Mouse (Mus musculus) kidney, adult 8-10 months (tissue): ENCODE results near the gene P2rx3.

Source experiments
- DNase-seq, 2 experiments: peaks; one replicate each; pipeline ENCODE4 v3.0.0; 2022

The P2rx3 gene

DNA sequence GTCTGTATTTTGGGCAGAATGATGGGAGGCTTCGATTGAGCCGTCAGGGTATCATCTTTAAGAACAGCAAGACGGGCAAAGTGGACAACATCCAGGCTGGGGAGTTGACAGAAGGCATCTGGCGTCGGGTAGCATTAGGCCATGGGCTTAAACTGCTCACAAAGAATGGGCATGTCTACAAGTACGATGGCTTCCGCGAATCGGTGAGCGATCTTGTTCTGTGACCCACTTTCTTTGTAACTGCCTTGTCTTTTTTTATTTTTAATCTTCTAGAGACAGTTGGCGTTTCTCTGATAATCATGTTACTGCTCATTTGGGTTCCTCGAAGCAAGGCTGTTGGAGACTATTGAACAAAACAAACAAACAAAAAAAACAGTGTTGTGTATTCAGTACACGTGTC, 1.1 kb upstream of the P2rx3 start:
- DNase-seq: no peak

- DNase-seq: no peak
Measured at GRCm38 (mm10) chr2:85036507-85037046, 685 bp downstream of the P2rx3 start.

DNA sequence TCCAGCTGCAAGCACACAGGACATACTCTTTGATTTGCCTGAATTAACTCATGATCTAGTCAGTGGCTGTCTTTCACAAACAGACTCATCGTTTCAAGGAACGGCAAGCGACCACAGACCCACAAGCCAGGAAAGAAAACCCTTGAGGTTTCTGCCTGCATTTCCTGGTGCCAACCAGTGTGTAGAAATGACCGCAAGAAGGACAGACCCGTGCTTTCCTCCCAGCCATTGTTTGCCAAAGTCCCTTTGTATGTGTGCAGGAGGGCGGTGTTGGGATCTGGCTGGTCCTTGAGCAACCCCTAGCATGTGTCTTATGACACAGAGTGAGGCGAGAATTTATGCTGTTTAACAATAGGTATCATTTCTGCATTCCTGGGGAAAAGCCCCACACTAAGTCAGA, 3.1 kb downstream of the P2rx3 start:
- DNase-seq: no peak

DNA sequence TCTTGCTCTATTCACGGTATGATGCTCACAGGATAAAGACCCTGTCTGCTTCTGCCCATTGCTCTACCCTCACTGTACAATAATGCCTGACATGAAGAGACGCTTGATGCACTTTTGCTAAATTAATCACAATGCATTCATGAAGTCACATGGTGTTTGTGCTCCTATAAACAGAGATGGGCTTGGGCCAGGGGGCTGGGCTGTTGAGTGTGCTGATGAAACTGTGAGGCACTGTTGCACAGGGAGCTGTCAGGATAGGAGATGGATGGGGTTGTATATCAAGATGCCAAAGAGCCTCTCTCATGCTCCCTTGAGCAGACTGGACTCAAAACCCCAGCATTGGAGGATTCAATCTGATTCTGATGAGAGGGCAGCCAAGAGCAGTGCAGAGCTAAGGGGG, 4.1 kb downstream of the P2rx3 start:
- DNase-seq: no peak

- no peak for DNase-seq
Measured at GRCm38 (mm10) chr2:85030989-85031388, 6.3 kb downstream of the P2rx3 start.

- DNase-seq: no peak
Measured at GRCm38 (mm10) chr2:85029897-85030296, 7.4 kb downstream of the P2rx3 start.

- DNase-seq: no peak
Measured at GRCm38 (mm10) chr2:85027281-85027680, 10.0 kb downstream of the P2rx3 start.

DNA sequence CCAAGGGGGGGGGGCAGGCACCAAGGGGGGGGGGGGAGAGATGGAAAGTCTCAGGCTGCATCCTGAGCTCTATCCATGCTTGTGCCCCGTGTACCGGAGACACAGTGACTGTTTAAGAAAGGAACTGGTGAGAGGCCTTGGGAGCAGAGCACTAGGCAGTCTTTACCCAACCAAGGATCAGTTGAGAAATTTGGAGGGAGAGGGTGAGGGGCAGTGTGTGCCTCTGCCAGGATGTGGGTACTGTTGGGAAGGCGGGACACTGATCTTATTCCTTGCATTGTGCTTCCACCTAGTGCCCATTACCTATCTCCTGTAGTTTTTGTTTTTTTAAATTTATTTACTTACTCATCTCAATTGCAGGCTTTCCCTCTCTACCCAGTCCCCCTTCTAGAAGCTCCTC, 11.1 kb downstream of the P2rx3 start:
- no peak for DNase-seq

DNA sequence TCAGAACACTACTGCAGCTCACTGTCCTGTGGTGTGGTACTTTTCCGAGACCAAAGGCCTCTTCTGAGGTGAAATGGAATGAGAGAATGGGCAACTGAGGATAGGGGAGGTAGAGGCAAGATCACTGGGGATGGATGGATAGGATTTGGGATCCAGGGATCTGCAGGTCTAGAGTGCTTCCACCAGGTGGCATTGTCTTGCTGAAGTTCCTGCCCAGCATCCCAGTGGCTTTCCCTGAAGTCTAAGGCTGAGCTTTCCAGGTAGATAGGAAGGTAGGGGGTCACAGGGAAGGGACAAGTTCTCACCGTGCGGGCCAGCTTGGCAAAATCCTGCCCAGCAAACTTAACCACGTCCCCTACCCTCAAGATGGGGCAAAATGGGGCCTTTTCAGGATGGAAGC, 15.2 kb downstream of the P2rx3 start:
- peak in 1 of 2 experiments; percentile 32 for DNase-seq

DNA sequence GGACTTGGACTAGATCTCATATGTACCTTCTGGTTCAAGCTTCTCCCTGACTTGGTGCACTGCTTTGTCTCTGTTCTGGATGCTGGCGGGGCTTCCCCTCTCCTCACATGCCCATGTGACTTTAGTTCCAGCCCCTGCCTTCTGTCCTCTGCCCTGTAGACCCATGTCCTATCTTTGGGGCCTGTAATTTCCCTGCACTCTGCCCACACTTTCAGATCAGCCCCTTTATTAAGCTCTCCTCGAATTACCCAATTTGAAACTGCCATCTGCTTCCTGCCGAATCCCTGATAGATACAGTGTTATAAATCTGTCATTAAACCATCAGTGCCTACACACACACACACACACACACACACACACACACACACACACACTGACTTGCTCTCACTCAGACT, 22.7 kb downstream of the P2rx3 start:
- no peak for DNase-seq

- no peak for DNase-seq
Measured at GRCm38 (mm10) chr2:85013826-85014587, 23.3 kb downstream of the P2rx3 start.

GRCm38 (mm10) chr2:85012679-85013078, 24.6 kb downstream of the P2rx3 start:
- DNase-seq: no peak

DNA sequence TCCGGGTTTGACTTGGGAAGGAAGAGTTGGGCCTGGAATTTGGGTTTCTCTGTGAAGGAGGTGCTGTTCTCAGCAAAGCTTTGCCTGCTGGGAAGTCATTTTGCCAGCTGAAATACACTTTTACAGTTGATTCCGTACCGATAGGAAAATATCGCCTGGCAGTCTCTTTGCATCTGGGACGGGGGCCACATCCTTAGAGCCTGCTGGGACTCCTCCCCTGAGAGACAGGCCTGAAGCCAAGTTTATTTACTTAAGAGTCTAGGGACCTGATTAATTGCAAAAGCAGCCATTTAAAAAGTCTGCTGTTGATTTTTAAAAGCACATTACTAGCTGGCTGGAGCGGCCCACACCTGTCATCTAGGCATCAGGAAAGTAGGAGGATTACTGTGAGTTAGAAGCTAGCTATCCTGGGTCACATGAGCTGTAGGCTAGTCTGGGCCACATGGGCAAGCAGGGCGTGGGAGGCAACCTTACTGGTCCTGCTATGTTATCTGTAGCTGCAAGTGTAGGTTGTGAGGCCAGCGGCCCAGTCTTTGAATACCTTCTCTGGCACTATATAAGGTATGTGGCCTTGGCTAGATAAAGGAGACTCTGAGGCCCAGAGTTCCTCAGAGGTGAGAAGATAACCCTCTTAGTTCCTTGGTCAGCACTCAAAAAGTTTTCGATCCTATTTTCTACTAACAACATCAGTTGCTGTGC, 25.2 kb downstream of the P2rx3 start:
- DNase-seq: no peak

- DNase-seq: no peak
Measured at GRCm38 (mm10) chr2:85009212-85009611, 28.1 kb downstream of the P2rx3 start.

- peak in 1 of 2 experiments; percentile 29 for DNase-seq
Measured at GRCm38 (mm10) chr2:85007729-85008128, 29.5 kb downstream of the P2rx3 start.

DNA sequence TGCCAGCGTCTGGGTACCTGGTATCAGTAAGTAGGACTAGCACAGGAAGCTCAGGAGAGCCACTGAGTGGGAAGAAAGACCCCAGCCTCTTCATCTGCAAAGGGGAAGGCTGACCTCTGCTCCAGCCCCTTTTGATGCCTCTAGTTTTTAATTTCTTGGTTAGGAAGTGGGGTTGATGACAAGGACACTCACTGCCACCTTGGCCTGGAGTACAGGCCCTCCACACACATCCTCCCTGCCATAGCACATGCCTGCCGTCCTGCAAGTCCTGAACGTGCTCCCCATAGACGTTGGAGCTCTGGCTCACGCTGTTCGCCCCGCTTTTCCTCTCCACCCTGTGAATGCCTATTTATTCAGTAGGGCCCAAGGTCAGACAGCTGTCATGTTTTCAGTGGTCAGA, 30.7 kb downstream of the P2rx3 start:
- DNase-seq: no peak

DNA sequence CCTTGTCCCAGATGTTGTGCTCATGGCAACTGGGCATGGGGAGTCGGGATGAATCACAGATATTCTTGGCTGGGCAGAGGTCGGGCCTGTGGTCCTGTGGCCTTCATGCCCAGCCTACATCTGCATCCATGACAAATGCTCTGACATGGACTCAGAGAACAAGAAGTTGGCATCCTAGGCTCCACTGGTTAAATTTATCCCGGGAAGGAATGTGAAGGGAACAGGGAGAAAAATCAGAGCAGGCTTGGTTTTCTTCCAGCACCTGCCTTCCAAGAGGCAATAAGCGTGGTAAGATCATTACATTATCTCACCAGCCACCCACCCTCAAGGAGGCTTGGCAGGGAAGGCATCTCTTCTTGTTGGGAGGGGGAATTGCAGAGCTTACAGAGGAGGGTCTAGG, 32.9 kb downstream of the P2rx3 start:
- no peak for DNase-seq

DNA sequence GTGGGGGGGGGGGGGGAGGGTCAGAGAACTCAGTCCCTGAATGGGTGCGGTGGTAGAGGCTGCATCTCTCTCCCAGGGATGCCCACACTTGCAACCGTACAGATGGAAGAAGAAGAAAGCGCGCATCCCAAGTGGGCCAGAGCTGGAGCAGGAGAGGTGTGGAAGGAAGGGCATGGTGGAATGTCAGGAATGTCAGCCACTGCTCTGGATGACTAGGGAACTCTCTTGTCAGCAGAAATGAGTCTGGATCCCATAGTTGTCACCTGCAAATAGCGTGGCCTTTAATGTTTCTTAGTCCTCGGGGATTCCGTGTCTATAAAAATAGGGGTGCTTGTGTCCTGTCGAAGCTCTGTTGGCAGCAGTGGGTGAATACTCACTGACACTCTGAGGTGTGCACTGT, 34.7 kb downstream of the P2rx3 start:
- no peak for DNase-seq

- peak; percentile 14 to 33 for DNase-seq
Measured at GRCm38 (mm10) chr2:85001497-85001896, 35.8 kb downstream of the P2rx3 start.

- DNase-seq: peak; percentile 7 to 18
Measured at GRCm38 (mm10) chr2:84999486-85000181, 37.6 kb downstream of the P2rx3 start.

DNA sequence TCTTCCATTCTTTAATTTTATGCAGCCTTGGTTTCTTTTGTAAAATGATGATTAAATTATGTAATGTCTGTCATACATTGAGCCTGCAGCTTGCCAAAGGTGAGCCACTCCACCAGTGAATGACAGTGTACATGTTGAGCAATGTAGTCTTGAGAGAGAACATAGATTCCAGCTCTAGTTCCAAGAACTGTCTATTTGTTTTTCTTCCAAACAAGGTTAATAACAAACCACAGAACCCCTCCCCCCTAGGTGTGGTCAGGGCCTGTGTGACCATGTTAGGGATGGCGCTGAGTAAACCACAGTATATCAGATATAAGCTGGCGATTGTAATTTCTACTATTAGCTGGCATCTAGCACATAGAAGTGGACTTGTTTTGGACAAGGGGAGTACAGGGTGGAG, 40.9 kb downstream of the P2rx3 start:
- DNase-seq: no peak

DNA sequence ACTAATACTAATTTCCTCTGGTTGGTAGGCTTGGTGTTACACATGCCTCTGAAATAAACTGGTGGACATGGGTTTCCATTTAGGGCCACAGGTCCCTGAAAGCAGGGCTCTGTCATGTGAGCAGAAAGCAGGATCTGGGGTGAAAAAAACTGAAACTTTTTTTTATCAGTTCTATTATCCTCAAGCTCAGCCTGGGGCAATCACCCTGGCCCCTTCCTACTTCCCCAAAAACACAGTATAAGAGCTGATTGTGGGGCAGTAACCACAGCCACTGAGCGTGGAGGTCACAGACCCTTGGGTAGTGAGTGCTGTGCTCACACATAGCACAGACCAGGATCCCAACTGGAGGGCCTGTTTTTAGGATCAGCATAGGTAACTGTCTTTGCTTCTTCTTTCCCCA, 49.3 kb downstream of the P2rx3 start, which contains the start of gene Prg3:
Prg3 (plus strand) TSS at position 286 of the 400 bp plus-strand sequence.
- DNase-seq: no peak

- no peak for DNase-seq
Measured at GRCm38 (mm10) chr2:84980188-84980587, 57.1 kb downstream of the P2rx3 start, which contains the start of gene Prg2. Prg2 (plus strand) TSS chr2:84980461.
